Mouse (Mus musculus) heart, embryonic 16.5 days (tissue): ENCODE data around the gene Rnf216. TPM values are rescaled to one million over a fixed set of nuclear protein-coding genes. Genes with fewer than 3 reads are reported as not detected.

Source experiments
- ATAC-seq: fragments of 200-750 bp; cut with Nextera tagmentation; replicated peaks from 2 replicates; pipeline ENCODE4 v1.8.0; 2017; ENCODE audit warnings: moderate number of reproducible peaks; ENCODE audit not compliant: insufficient read depth, low FRiP score; ENCODE audit errors: extremely low read depth
- H3K27ac ChIP-seq: fragments of 300-500 bp; sonication (generic); 2 replicates; pipeline ENCODE4 v1.5.1; 2014; ENCODE audit warnings: mild to moderate bottlenecking, low read length, control low read depth, moderate library complexity
- H3K27me3 ChIP-seq: fragments of 300-500 bp; sonication (generic); 2 replicates; pipeline ENCODE4 v1.6.1; 2014; ENCODE audit warnings: low read length, mixed read lengths; ENCODE audit not compliant: control insufficient read depth, insufficient read depth
- H3K36me3 ChIP-seq: fragments of 300-500 bp; sonication (generic); 2 replicates; pipeline ENCODE4 v1.6.1; 2014; ENCODE audit not compliant: control insufficient read depth, insufficient read depth
- H3K4me1 ChIP-seq: fragments of 300-500 bp; sonication (generic); 2 replicates; pipeline ENCODE4 v1.6.1; 2014; ENCODE audit warnings: low read length, mixed read lengths; ENCODE audit not compliant: control insufficient read depth, insufficient read depth
- H3K4me2 ChIP-seq: fragments of 300-500 bp; sonication (generic); 2 replicates; pipeline ENCODE4 v1.6.1; 2014; ENCODE audit warnings: low read depth, mild to moderate bottlenecking, control low read depth, low read length
- H3K4me3 ChIP-seq: fragments of 300-500 bp; sonication (generic); 2 replicates; pipeline ENCODE4 v1.5.1; 2014; ENCODE audit warnings: mild to moderate bottlenecking, control low read depth, low read length
- H3K9ac ChIP-seq: fragments of 300-500 bp; sonication (generic); 2 replicates; pipeline ENCODE4 v1.6.1; 2014; ENCODE audit warnings: low read length, control low read depth
- H3K9me3 ChIP-seq: fragments of 300-500 bp; sonication (generic); replicated peaks from 2 replicates; pipeline ENCODE4 v1.6.1; 2016; ENCODE audit warnings: low read length; ENCODE audit not compliant: control insufficient read depth
- WGBS: fragments of 180-500 bp; shearing (Covaris S2); extraction: QIAGEN DNeasy Blood & Tissue Kit; methylation state at CpG from one replicate; pipeline ENCODE4 v1.1.7; 2014; 5-methylcytosine and 5-hydroxymethylcytosine counted together
- polyA plus RNA-seq: library from polyadenylated mRNA; unstranded; fragments of >200 nt; fragmentation: Nextera tagmentation; extraction: Ambion mirVana; gene quantifications from 2 replicates; pipeline ENCODE4 v1.2.1, GENCODE M21; 2015

Gene Rnf216
- polyA plus RNA-seq: 22.7 and 24.7 TPM in 2 replicates

GRCm38 (mm10) chr5:143112281-143113246, at the start of gene Rnf216:
Gene Rnf216, minus strand, starts transcription at chr5:143112994.
- Histone ChIP-seq H3K27me3 (no peaks in the 10 kb centered on the region), H3K9ac (peak within 1 kb of the TSS; percentile 93), H3K9me3 (no peaks in the 10 kb centered on the region), H3K4me2 (peak within 1 kb of the TSS; percentile 95), H3K4me3 (peak within 1 kb of the TSS; percentile 91), H3K27ac (peak within 1 kb of the TSS; percentile 79), H3K36me3 (no peaks in the 10 kb centered on the region), H3K4me1 (peaks cover 17% of the 10 kb centered on the region)
- peak; percentile 94 for ATAC-seq
- 1% methylated on average over 68 of the region's 110 CpGs for WGBS

- WGBS: 85% methylated on average over 3 of the region's 3 CpGs
- H3K4me2 ChIP-seq: no peak overlapping the region
- H3K4me3 ChIP-seq: no peak overlapping the region
- no peaks in the 10 kb centered on the region for H3K4me1 ChIP-seq
- H3K27me3 ChIP-seq: peaks cover 28% of the 10 kb centered on the region
- no peak overlapping the region for H3K27ac ChIP-seq
- H3K36me3 ChIP-seq: no peaks in the 10 kb centered on the region
- H3K9ac ChIP-seq: no peak overlapping the region
- H3K9me3 ChIP-seq: 0 out of 2 replicates have a peak, but pooled peaks cover 6% of the 10 kb centered on the region
- ATAC-seq: no peak
These were observed 42.7 kb upstream of the Rnf216 start for GRCm38 (mm10) chr5:143155534-143155933.

- Histone ChIP-seq H3K36me3 (no peaks in the 10 kb centered on the region), H3K27me3 (peaks cover 19% of the 10 kb centered on the region), H3K4me1 (no peaks in the 10 kb centered on the region), H3K4me3 (no peak overlapping the region), H3K4me2 (no peak overlapping the region), H3K9me3 (0 out of 2 replicates have a peak, but pooled peaks cover 11% of the 10 kb centered on the region), H3K9ac (no peak overlapping the region), H3K27ac (no peak overlapping the region)
- WGBS: 84% methylated on average over 10 of the region's 10 CpGs
- ATAC-seq: no peak
These were observed 41.0 kb upstream of the Rnf216 start for GRCm38 (mm10) chr5:143153756-143154155.

- WGBS: 77% methylated on average over 2 of the region's 2 CpGs
- H3K27me3 ChIP-seq: peaks cover 2% of the 10 kb centered on the region; the same call in 1 of the 2 replicates
- H3K36me3 ChIP-seq: no peaks in the 10 kb centered on the region
- H3K4me1 ChIP-seq: no peaks in the 10 kb centered on the region
- H3K4me3 ChIP-seq: no peak overlapping the region
- H3K4me2 ChIP-seq: no peak overlapping the region
- 0 out of 2 replicates have a peak, but pooled peaks cover 11% of the 10 kb centered on the region for H3K9me3 ChIP-seq
- no peak overlapping the region for H3K9ac ChIP-seq
- no peak overlapping the region for H3K27ac ChIP-seq
- no peak for ATAC-seq
These were observed 37.2 kb upstream of the Rnf216 start for GRCm38 (mm10) chr5:143150044-143150443.

GRCm38 (mm10) chr5:143149536-143149935, 36.7 kb upstream of the Rnf216 start:
- no peak overlapping the region for H3K4me2 ChIP-seq
- H3K9ac ChIP-seq: no peak overlapping the region
- H3K27me3 ChIP-seq: peaks cover 2% of the 10 kb centered on the region; the same call in 1 of the 2 replicates
- 88% methylated on average over 2 of the region's 2 CpGs for WGBS
- H3K9me3 ChIP-seq: 0 out of 2 replicates have a peak, but pooled peaks cover 8% of the 10 kb centered on the region
- H3K4me1 ChIP-seq: no peaks in the 10 kb centered on the region
- no peak overlapping the region for H3K27ac ChIP-seq
- ATAC-seq: no peak
- no peak overlapping the region for H3K4me3 ChIP-seq
- H3K36me3 ChIP-seq: no peaks in the 10 kb centered on the region

GRCm38 (mm10) chr5:143148661-143149060, 35.9 kb upstream of the Rnf216 start:
- no peak overlapping the region for H3K27ac ChIP-seq
- 87% methylated on average over 5 of the region's 5 CpGs for WGBS

GRCm38 (mm10) chr5:143147481-143147880, 34.7 kb upstream of the Rnf216 start, which contains the start of gene Olfr718-ps1:
Gene Olfr718-ps1, minus strand, starts transcription at chr5:143147581.
- no peak for ATAC-seq

More at GRCm38 (mm10) chr5:143148661-143149060, 35.9 kb upstream of the Rnf216 start:
- no peaks in the 10 kb centered on the region for H3K4me1 ChIP-seq
- no peak overlapping the region for H3K4me3 ChIP-seq
- H3K4me2 ChIP-seq: no peak overlapping the region
- no peaks in the 10 kb centered on the region for H3K36me3 ChIP-seq
- H3K27me3 ChIP-seq: peaks cover 2% of the 10 kb centered on the region; the same call in 1 of the 2 replicates
- ATAC-seq: no peak
- no peak overlapping the region for H3K9ac ChIP-seq
- H3K9me3 ChIP-seq: 0 out of 2 replicates have a peak, but pooled peaks cover 8% of the 10 kb centered on the region

GRCm38 (mm10) chr5:143137580-143137979, 24.8 kb upstream of the Rnf216 start:
- Histone ChIP-seq H3K36me3 (no peaks in the 10 kb centered on the region), H3K4me2 (no peak overlapping the region), H3K4me1 (0 out of 2 replicates have a peak, but pooled peaks cover 4% of the 10 kb centered on the region), H3K9me3 (no peaks in the 10 kb centered on the region), H3K9ac (no peak overlapping the region), H3K4me3 (no peak overlapping the region), H3K27me3 (no peaks in the 10 kb centered on the region), H3K27ac (no peak overlapping the region)
- no peak for ATAC-seq
- WGBS: 78% methylated on average over 13 of the region's 13 CpGs

More at GRCm38 (mm10) chr5:143147481-143147880, 34.7 kb upstream of the Rnf216 start, which contains the start of gene Olfr718-ps1:
- peaks cover 2% of the 10 kb centered on the region; the same call in 1 of the 2 replicates for H3K27me3 ChIP-seq
- 0 out of 2 replicates have a peak, but pooled peaks cover 8% of the 10 kb centered on the region for H3K9me3 ChIP-seq
- no peak within 1 kb of the TSS for H3K9ac ChIP-seq
- H3K27ac ChIP-seq: no peak within 1 kb of the TSS
- H3K4me3 ChIP-seq: no peak within 1 kb of the TSS
- 66% methylated on average over 3 of the region's 3 CpGs for WGBS
- no peaks in the 10 kb centered on the region for H3K4me1 ChIP-seq
- no peaks in the 10 kb centered on the region for H3K36me3 ChIP-seq
- no peak within 1 kb of the TSS for H3K4me2 ChIP-seq

- no peak overlapping the region for H3K27ac ChIP-seq
- ATAC-seq: no peak
- WGBS: 81% methylated on average over 7 of the region's 7 CpGs
- H3K4me3 ChIP-seq: no peak overlapping the region
- H3K36me3 ChIP-seq: no peaks in the 10 kb centered on the region
- 0 out of 2 replicates have a peak, but pooled peaks cover under 1% of the 10 kb centered on the region for H3K4me1 ChIP-seq
- no peak overlapping the region for H3K9ac ChIP-seq
- no peak overlapping the region for H3K4me2 ChIP-seq
- no peaks in the 10 kb centered on the region for H3K9me3 ChIP-seq
- no peaks in the 10 kb centered on the region for H3K27me3 ChIP-seq
These were observed 22.2 kb upstream of the Rnf216 start for GRCm38 (mm10) chr5:143135042-143135441.
